Mouse (Mus musculus) megakaryocyte, embryonic 14.5 days (primary cell): ENCODE measurements around the gene Dnm3. TPM values are rescaled to one million over a fixed set of nuclear protein-coding genes. Genes with fewer than 3 reads are reported as not detected.

Source experiments
- H3K27me3 ChIP-seq: replicated peaks from 2 replicates; pipeline ENCODE3; 2012; ENCODE audit warnings: inconsistent platforms
- H3K36me3 ChIP-seq: replicated peaks from 2 replicates; pipeline ENCODE3; 2012; ENCODE audit warnings: low read length, inconsistent platforms, mixed read lengths
- H3K4me1 ChIP-seq: 2 replicates; pipeline ENCODE4 v1.6.1; 2012; ENCODE audit warnings: inconsistent platforms
- H3K4me3 ChIP-seq: replicated peaks from 2 replicates; pipeline ENCODE3; 2012; ENCODE audit warnings: moderate library complexity, mild to moderate bottlenecking, inconsistent platforms
- H3K9me3 ChIP-seq: 2 replicates; pipeline ENCODE4 v1.6.1; 2012; ENCODE audit warnings: inconsistent platforms
- FLI1 ChIP-seq: IDR thresholded peaks from 2 replicates; pipeline ENCODE4 v1.6.1; 2012; ENCODE audit warnings: low read length, inconsistent platforms, mixed read lengths
- GATA1 ChIP-seq: IDR thresholded peaks from 3 replicates; pipeline ENCODE4 v1.6.1; 2012; ENCODE audit warnings: mixed read lengths, low read length, inconsistent platforms, borderline replicate concordance
- polyA plus RNA-seq: library from polyadenylated mRNA; stranded (reverse); fragments of >175 nt; gene quantifications from 2 replicates; pipeline ENCODE4 v1.2.3, GENCODE M21; 2012; ENCODE audit warnings: low replicate concordance; ENCODE audit not compliant: insufficient read depth

Gene Dnm3
- polyA plus RNA-seq, 1 experiment, result 0.07 TPM

GRCm38 (mm10) chr1:162207708-162208043 is 270.2 kb downstream of the Dnm3 start:
- H3K4me1 ChIP-seq, result peaks cover 7% of the 10 kb centered on the region
- no peaks in the 10 kb centered on the region for H3K36me3 ChIP-seq
- peaks cover 6% of the 10 kb centered on the region for H3K27me3 ChIP-seq
- H3K4me3 ChIP-seq, result no peak overlapping the region
- H3K9me3 ChIP-seq, result no peaks in the 10 kb centered on the region
- TF ChIP-seq GATA1 (no peak), FLI1 (no peak)

- Histone ChIP-seq H3K36me3 (no peaks in the 10 kb centered on the region), H3K27me3 (peaks cover 6% of the 10 kb centered on the region), H3K9me3 (no peaks in the 10 kb centered on the region), H3K4me1 (peaks cover 7% of the 10 kb centered on the region), H3K4me3 (peak overlapping the region; percentile 71)
- TF ChIP-seq FLI1, result no peak
Measured at GRCm38 (mm10) chr1:162206998-162207707, 270.7 kb downstream of the Dnm3 start.

- H3K36me3 ChIP-seq, result no peaks in the 10 kb centered on the region
- H3K4me1 ChIP-seq, result peaks cover 6% of the 10 kb centered on the region
- H3K27me3 ChIP-seq, result peaks cover 13% of the 10 kb centered on the region
- no peak overlapping the region for H3K4me3 ChIP-seq
- no peak for TF ChIP-seq GATA1
- TF ChIP-seq FLI1, result no peak
- H3K9me3 ChIP-seq, result no peaks in the 10 kb centered on the region
Measured at GRCm38 (mm10) chr1:162202465-162203348, 275.1 kb downstream of the Dnm3 start.

GRCm38 (mm10) chr1:162200446-162200845 is 277.4 kb downstream of the Dnm3 start:
- no peak overlapping the region for H3K4me3 ChIP-seq
- H3K4me1 ChIP-seq, result no peaks in the 10 kb centered on the region
- no peaks in the 10 kb centered on the region for H3K9me3 ChIP-seq
- H3K27me3 ChIP-seq, result peaks cover 17% of the 10 kb centered on the region
- TF ChIP-seq GATA1 (no peak), FLI1 (no peak)
- no peaks in the 10 kb centered on the region for H3K36me3 ChIP-seq

- H3K9me3 ChIP-seq, result no peaks in the 10 kb centered on the region
- no peak overlapping the region for H3K4me3 ChIP-seq
- no peaks in the 10 kb centered on the region for H3K4me1 ChIP-seq
- H3K36me3 ChIP-seq, result no peaks in the 10 kb centered on the region
- peaks cover 15% of the 10 kb centered on the region for H3K27me3 ChIP-seq
- TF ChIP-seq FLI1 (no peak), GATA1 (no peak)
Measured at GRCm38 (mm10) chr1:162196812-162197680, 280.8 kb downstream of the Dnm3 start.

- peaks cover 5% of the 10 kb centered on the region for H3K4me1 ChIP-seq
- no peaks in the 10 kb centered on the region for H3K9me3 ChIP-seq
- H3K4me3 ChIP-seq, result no peak overlapping the region
- no peak for TF ChIP-seq FLI1
- TF ChIP-seq GATA1, result no peak
- peaks cover 1% of the 10 kb centered on the region for H3K27me3 ChIP-seq
- no peaks in the 10 kb centered on the region for H3K36me3 ChIP-seq
Measured at GRCm38 (mm10) chr1:162188744-162189143, 289.1 kb downstream of the Dnm3 start.

- no peaks in the 10 kb centered on the region for H3K9me3 ChIP-seq
- no peaks in the 10 kb centered on the region for H3K36me3 ChIP-seq
- peaks cover 5% of the 10 kb centered on the region for H3K4me1 ChIP-seq
- no peaks in the 10 kb centered on the region for H3K27me3 ChIP-seq
- no peak overlapping the region for H3K4me3 ChIP-seq
- TF ChIP-seq GATA1, result no peak
- TF ChIP-seq FLI1, result no peak
Measured at GRCm38 (mm10) chr1:162187352-162188120, 290.3 kb downstream of the Dnm3 start.

- TF ChIP-seq FLI1 (no peak), GATA1 (no peak)
- peaks cover 5% of the 10 kb centered on the region for H3K4me1 ChIP-seq
- H3K9me3 ChIP-seq, result no peaks in the 10 kb centered on the region
- no peak overlapping the region for H3K4me3 ChIP-seq
- H3K36me3 ChIP-seq, result no peaks in the 10 kb centered on the region
- H3K27me3 ChIP-seq, result no peaks in the 10 kb centered on the region
Measured at GRCm38 (mm10) chr1:162186470-162187351, 291.1 kb downstream of the Dnm3 start.
